Mouse (Mus musculus) megakaryocyte, embryonic 14.5 days (primary cell): ENCODE measurements at regions not wholly inside any gene's neighbourhood (a gene's known extent, or its start where the extent isn't known, plus 50 kb on each side); places are given as distances from the start of the nearest gene placed in this dataset.
A peak's percentile ranks its signal among the peaks of the same experiment; 100 is the strongest.

ENCODE experiments used
- H3K27me3 ChIP-seq: replicated peaks from 2 replicates; pipeline ENCODE3; 2012; ENCODE audit warnings: inconsistent platforms
- H3K36me3 ChIP-seq: replicated peaks from 2 replicates; pipeline ENCODE3; 2012; ENCODE audit warnings: low read length, inconsistent platforms, mixed read lengths
- H3K4me1 ChIP-seq: 2 replicates; pipeline ENCODE4 v1.6.1; 2012; ENCODE audit warnings: inconsistent platforms
- H3K4me3 ChIP-seq: replicated peaks from 2 replicates; pipeline ENCODE3; 2012; ENCODE audit warnings: moderate library complexity, mild to moderate bottlenecking, inconsistent platforms
- H3K9me3 ChIP-seq: 2 replicates; pipeline ENCODE4 v1.6.1; 2012; ENCODE audit warnings: inconsistent platforms
- FLI1 ChIP-seq: IDR thresholded peaks from 2 replicates; pipeline ENCODE4 v1.6.1; 2012; ENCODE audit warnings: low read length, inconsistent platforms, mixed read lengths
- GATA1 ChIP-seq: IDR thresholded peaks from 3 replicates; pipeline ENCODE4 v1.6.1; 2012; ENCODE audit warnings: mixed read lengths, low read length, inconsistent platforms, borderline replicate concordance

DNA sequence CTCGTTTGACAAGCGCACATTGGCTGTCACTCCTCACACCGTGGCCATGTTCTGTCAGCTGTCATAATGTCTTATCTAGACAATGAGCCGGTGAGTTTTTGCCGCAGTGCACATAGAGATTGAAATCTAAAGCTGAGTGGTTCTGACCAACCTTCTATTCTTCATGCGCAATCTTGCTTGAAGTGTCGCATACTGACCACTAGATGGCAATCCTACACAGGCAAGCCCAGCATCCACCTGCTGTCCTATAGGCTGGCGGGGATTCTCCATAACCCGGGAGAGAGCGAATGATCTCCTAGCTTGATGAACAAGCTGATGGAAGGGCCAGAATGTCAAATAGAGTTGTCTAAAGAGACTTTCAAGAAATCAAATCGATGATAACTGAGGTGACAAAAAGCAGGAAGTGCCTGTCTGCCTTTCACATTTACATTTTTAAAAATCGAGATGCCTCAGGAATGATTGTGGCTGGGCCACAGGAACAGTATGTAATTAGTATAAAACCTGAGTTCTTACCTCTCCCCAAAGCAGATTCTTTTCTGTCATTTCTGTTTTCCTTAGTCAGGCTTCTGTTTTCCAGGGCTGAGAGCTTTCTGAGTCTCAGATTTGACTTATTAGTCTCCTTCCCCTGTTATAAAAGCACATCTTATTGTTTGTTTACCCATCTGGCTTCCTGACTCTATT, 434.4 kb downstream of the Hace1 start:
- peak overlapping the region; percentile 47 for H3K4me3 ChIP-seq
- H3K9me3 ChIP-seq = no peaks in the 10 kb centered on the region
- no peaks in the 10 kb centered on the region for H3K27me3 ChIP-seq
- no peaks in the 10 kb centered on the region for H3K36me3 ChIP-seq
- H3K4me1 ChIP-seq = peaks cover 9% of the 10 kb centered on the region; the same call in 1 of the 2 replicates
- TF ChIP-seq FLI1 (no peak), GATA1 (no peak)

DNA sequence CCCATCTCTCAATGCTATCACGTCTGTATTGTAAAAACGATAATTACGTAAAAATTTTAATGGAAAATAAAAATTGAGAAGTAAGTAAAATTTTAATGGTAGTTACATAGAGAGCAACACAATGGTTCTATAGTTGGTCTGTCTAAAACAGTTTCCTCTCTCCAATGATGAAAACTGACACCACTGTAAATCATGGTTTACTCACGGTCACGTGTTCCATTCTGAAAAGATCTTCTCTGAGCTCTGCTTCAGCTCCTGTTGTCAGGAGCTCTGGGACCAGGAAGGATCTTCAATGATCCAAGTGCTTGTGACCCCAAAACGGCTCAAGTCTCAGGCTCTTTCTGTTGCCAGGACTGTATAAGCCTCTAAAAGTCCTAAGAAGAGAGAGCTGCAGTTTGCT, 435.0 kb downstream of the Hace1 start:
- Histone ChIP-seq H3K4me3 (no peak overlapping the region), H3K4me1 (peaks cover 9% of the 10 kb centered on the region; the same call in 1 of the 2 replicates), H3K9me3 (no peaks in the 10 kb centered on the region), H3K36me3 (no peaks in the 10 kb centered on the region), H3K27me3 (no peaks in the 10 kb centered on the region)
- no peak for TF ChIP-seq GATA1
- TF ChIP-seq FLI1 = no peak

DNA sequence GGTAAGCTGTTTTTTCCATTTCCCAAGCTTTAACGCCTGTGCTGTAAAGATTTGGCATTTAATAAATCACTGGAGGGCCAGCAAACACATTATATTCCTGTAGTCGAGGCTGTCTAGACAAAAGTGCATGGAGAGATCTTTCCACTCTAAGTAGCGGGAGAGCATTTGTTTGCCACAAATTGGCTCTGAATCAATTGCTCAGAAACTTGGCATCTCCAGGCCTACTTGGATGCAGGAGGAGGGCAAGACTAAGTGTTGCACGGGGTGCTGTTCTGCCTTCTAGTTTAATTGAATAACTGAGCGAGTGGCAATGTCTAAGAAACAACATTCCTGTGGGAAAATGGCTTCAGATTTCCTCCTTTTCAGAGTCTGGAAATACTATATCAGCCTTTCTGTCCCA, 438.7 kb downstream of the Hace1 start:
- Histone ChIP-seq H3K36me3 (no peaks in the 10 kb centered on the region), H3K4me1 (peaks cover 9% of the 10 kb centered on the region; the same call in 1 of the 2 replicates), H3K27me3 (no peaks in the 10 kb centered on the region), H3K9me3 (no peaks in the 10 kb centered on the region), H3K4me3 (no peak overlapping the region)
- TF ChIP-seq FLI1 (no peak), GATA1 (no peak)

DNA sequence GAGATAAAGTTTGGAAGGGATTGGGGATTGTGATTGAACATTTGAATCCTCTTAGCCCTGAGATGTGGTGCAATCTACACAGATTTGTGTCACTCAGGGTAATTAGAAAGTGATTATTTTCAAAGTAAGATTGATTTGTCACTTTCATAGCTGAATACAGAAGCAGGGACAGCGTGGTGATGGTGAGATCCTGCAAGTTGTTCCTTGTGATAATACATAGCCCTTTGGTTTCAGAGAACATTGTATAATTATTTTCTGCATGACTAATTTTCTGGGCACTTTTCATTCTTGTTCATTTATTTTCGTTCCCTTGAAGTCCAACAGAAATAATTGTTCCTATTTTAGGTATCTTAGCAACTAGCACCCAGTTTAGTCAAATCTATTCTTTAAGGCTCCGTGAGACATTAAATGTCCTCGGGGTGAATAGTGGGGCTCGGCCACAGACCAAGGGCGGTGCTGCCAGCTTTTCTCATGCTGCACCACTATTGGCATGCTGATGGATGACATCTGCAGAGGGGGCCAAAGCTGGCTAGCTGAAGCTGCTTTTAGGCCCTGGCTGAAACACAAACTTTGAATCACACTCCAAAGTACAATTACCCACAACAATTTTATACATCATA, 468.0 kb downstream of the Hace1 start:
- TF ChIP-seq FLI1 (no peak), GATA1 (no peak)

DNA sequence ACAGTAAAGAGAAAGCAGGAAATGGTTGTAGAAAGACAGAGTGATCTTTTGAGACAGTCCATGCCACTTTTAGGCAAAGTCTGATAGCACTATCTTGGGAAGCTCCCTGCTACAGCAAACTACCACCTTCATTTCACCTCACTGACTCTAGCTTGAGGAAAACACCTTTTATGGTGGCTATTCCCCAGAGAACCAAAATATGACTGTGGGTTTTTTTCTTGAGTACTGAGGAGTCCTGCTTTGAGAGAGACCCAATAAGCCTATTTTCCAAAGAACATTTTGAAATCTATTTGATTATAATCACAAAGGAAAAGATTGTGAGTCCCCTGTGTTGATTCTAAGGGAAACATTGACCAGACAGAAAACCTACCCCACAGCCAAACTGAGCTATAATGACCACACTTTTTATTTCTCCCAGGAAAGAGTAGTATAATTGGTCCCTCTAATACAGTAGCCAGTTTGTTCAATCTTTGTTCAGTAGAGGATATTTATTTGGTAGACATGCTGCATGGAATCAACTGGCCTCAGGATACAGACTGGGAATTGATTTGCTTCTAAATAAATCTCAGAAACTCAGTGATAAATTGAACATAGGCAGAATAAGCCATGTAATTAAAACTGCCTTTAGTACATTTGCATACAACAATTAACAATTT, 468.6 kb downstream of the Hace1 start:
- Histone ChIP-seq H3K27me3 (no peaks in the 10 kb centered on the region), H3K4me1 (no peaks in the 10 kb centered on the region), H3K36me3 (no peaks in the 10 kb centered on the region), H3K4me3 (no peak overlapping the region), H3K9me3 (no peaks in the 10 kb centered on the region)
- TF ChIP-seq FLI1 (no peak), GATA1 (no peak)

More for the DNA sequence above, 468.0 kb downstream of the Hace1 start:
- H3K36me3 ChIP-seq = no peaks in the 10 kb centered on the region
- no peaks in the 10 kb centered on the region for H3K9me3 ChIP-seq
- no peaks in the 10 kb centered on the region for H3K27me3 ChIP-seq
- no peaks in the 10 kb centered on the region for H3K4me1 ChIP-seq
- H3K4me3 ChIP-seq = no peak overlapping the region

DNA sequence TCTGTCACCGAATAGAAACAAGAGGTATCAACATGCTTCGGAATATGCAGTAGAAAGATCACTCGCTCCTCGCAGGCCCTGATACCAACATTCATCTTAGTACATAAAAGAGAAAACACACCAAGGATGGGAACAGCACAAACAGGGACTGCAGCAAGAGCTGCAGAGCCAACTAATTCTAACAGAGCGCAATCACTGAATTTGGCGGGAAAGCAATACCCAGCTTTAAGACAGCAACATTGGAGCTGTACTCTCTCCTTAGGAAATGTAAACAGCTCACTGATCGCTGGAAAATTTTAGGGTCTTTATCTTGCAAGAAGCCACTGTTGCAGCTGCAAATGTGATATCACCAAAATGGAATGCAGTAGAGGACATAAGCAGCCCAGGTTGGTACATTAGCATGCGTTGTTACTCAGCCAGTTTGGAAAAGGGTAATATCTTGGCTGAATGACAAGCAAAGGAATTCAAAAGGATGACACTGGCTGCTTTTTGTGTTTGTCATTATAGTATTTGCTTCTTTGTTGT, 469.3 kb downstream of the Hace1 start:
- no peak overlapping the region for H3K4me3 ChIP-seq
- H3K27me3 ChIP-seq = no peaks in the 10 kb centered on the region
- no peaks in the 10 kb centered on the region for H3K36me3 ChIP-seq
- TF ChIP-seq FLI1 = no peak
- no peak for TF ChIP-seq GATA1
- H3K9me3 ChIP-seq = no peaks in the 10 kb centered on the region
- H3K4me1 ChIP-seq = no peaks in the 10 kb centered on the region

DNA sequence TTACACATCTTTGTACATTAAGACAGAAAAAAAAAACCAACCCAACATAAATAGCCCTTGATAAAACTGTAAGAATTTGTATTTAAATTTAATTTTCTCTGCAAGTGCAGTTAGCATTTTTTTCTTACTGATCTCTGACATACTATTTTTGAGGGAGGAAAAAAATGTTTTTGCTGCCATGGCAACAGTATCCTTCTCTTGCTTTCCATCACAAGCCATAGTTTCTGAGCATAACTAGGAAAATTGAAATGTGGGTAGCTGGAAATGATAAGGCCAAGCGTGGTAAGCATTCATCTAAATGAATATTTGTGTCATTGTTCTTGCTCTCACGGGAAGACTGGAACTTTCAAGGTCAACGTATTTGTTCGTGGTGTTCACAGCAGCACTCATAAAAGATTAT, 470.0 kb downstream of the Hace1 start:
- Histone ChIP-seq H3K9me3 (no peaks in the 10 kb centered on the region), H3K27me3 (no peaks in the 10 kb centered on the region), H3K36me3 (no peaks in the 10 kb centered on the region), H3K4me1 (no peaks in the 10 kb centered on the region), H3K4me3 (no peak overlapping the region)
- no peak for TF ChIP-seq FLI1
- no peak for TF ChIP-seq GATA1

DNA sequence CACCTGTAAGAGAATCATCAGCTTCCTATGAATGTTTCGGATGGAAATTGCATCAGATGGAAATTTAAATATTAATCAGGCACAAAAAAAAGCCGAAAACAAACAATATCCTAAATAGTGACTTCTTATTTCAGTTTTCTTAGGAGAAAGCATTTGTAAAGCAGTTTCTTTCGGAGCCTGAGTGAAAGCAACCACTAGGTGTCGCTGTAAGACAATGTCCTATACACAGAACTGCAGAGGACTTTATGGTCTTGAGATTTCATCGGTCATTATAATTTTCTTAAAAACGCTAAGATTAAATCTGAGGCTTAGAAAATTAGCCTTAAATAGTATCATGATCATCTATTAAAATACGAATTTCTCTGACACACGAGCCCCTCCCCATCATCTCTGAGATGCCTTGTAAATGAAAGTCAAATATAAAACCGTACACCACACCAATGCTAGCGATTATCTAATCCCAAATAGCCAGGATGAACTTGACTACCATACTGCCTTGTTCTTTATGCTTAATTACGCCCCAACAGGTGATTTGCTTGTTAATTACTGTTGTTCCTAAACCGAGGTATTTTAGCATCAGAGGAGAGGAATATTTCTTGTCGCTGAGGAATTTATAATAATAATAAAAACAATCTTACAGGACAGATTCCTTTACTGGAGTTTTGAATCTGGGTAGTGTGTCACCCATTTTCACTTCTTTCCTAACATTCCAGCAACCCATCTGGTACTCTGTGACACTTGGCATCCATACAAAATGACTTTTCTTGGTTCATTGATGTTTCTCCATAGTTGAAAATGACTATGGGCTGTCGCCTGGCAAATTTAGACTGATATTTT, 480.0 kb downstream of the Hace1 start:
- H3K9me3 ChIP-seq = no peaks in the 10 kb centered on the region
- TF ChIP-seq FLI1 (no peak), GATA1 (no peak)
- no peaks in the 10 kb centered on the region for H3K36me3 ChIP-seq
- no peaks in the 10 kb centered on the region for H3K27me3 ChIP-seq
- no peak overlapping the region for H3K4me3 ChIP-seq
- no peaks in the 10 kb centered on the region for H3K4me1 ChIP-seq

DNA sequence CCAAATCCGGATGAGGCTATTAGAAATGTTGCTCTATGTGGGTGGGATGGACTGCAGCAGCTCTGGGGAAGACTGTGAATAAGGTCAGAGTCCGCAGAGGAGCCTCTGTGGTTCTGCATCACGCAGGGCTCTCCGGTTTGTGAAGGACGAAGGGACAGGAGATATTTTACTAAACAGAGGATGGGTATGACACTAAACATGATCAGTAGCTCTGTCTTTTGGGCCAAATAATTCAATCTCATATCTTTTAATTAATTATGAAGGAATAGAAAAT, 480.5 kb downstream of the Hace1 start:
- TF ChIP-seq FLI1 (no peak), GATA1 (no peak)
- Histone ChIP-seq H3K9me3 (no peaks in the 10 kb centered on the region; the same call in 1 of the 2 replicates), H3K4me3 (no peak overlapping the region), H3K27me3 (no peaks in the 10 kb centered on the region), H3K36me3 (no peaks in the 10 kb centered on the region), H3K4me1 (no peaks in the 10 kb centered on the region)

DNA sequence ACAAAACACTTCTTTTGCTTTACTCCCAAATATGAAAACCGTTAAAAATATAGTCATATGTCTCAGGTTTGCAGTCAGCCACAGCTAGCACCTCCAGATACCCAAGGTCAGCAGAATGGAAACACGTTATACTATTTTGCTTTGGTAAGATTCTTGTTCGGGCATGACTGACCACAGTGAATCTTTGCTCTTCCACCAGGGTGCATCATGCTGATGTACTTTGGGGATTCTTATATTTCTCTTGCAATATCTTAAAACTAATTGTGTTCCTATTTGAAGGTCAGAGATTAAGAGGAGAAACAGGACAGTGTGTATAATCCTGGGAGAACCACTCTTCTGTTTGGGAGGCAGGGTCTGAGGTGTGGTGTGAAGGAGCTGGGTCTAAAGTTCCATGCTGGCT, 481.7 kb downstream of the Hace1 start:
- no peaks in the 10 kb centered on the region; the same call in 1 of the 2 replicates for H3K9me3 ChIP-seq
- no peak overlapping the region for H3K4me3 ChIP-seq
- no peaks in the 10 kb centered on the region for H3K36me3 ChIP-seq
- H3K4me1 ChIP-seq = no peaks in the 10 kb centered on the region
- TF ChIP-seq GATA1 (no peak), FLI1 (no peak)
- H3K27me3 ChIP-seq = no peaks in the 10 kb centered on the region
